Mouse (Mus musculus) frontal cortex, postnatal 25 days (tissue): ENCODE measurements at regions not wholly inside any gene's neighbourhood (a gene's known extent, or its start where the extent isn't known, plus 50 kb on each side); places are given as distances from the start of the nearest gene placed in this dataset.

Experiments
- DNase-seq, 2 experiments: peaks; one replicate each; pipeline ENCODE4 v3.0.0; 2022; ENCODE audit warnings: low spot score in 2 of 2

DNA sequence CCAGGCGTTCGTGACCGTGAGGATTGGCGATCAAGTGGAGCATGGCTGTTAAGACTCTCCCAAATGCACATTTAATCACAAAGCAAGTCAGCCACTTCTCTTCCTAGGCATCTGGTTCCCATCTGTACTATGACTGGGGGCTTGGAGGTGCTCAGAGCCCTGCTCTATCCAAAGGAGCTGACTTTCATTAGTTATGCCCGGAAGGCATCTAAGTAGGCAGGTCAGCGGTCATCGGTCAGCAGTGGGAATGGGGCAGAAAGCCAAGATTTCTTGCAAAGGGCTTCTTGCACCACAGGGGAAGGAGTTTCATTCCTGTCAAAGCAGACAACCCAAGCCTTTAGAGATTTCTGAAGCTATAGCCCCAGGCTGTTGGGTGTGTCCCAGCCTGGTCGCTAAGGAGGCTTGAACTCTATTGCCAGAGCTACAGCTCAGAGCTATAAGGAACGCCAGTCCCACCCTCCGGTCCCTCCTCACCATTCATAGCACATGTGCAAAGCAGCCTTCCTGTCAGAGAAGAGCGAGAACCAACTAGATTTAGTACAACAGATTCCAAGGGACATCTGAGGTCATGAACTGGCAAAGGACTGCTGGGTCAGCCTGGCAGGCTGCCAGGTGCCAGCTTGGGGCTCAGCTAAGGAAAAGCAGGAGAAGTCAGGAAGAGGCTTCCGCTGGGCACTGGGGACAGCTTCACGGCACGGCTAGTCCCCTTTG, 175.6 kb downstream of the Fam43a start:
- no peak for DNase-seq

DNA sequence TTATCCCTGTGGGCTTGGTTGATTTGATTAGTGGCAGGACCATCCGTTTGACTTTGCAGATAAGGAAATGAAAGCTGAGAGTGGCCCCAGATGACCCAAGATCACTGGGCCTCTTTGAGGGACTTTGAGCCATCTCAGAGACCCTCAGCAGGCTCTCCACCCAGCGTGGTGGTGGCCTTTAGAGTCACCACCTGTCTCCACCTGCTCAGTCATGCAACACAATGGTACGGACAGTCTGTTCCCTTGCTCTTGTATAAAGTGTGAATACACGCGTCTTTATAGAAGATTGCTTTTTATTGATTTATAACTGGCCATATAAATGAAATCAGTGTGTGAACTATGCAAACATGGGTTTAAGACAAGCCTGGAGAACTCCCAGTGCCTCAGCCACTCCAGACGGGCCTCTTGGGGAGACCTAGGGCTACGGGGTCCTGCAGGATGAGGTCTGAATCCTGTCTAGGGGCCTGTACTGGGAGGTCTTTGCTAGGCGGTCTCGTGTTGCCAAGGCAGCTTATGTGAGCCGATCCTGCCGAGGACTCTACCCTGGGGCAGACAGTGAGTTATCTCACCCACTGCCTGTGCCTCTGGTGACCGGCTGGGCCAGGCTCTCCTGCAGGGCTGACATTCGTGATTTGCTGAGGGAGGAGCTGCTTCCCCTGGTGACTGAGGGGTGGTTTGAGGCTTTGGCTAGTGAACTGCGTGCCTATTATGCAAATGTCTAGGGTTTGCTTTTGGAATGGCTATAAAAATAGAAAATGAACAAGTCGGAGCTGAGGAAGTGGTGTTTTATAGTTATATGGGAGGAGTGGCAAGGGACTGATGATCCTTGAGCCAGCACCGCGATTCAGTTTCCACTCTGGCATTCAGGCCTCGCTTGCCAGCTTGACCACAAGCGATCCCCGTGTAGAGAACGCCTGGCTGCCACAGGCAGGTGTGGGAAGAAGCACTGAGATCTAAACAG, 176.5 kb downstream of the Fam43a start:
- no peak for DNase-seq

DNA sequence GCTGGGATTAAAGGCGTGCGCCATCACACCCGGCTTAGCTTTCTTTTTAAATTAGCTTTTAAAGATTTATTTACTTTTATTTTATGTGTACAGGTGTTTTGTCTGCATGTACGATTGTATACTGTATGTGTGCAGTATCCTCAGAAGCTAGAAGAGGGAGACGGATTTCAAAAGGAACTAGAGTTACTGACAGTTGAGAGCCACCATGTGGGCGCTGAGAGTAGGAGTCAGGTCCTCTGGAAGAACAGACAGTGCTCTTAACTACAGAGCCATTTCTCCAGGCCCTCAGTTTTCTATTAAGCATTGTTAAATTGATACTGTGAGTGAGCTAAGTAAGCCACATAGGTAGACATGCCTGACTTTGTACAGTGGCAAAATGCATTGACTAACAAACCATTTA, 177.9 kb downstream of the Fam43a start:
- DNase-seq: no peak

DNA sequence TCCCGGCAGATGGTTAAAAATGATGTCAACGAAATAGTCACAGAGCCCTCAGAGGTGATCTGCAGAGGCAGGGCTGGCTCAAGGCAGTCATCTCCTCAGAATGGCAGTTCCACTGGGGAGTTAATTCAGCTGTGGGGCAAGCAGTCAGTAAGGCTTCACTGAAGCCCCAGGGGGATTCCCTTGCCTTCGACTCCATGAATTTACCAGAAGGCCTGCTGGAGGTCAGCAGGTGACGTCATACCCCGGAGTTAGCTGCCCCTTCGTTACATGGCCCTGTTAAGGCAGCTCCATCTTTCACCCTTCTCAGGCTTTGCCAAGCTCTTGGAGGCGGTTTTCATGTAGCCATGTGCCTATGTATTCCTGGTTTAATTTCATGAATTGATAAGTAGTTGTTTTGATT, 178.6 kb downstream of the Fam43a start:
- no peak for DNase-seq

DNA sequence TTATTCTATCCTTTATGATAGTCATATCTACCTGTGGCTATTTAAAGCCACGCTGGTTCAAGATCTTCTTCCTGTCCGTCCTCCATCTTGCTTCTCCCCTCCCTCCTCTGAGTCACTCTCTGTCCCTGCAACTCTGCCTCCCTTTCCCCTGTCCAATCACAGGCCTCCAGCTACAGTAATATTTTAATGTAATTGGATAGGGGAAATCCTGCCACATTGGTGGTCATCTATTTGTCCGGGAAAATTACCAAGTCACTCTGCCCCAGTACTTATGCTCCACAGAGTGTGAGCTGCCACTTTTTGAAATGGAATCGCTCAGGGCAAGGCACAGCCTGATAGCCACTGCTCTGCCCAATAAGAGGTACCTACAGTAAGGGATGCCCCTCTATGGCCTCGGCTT, 179.4 kb downstream of the Fam43a start:
- DNase-seq: no peak

DNA sequence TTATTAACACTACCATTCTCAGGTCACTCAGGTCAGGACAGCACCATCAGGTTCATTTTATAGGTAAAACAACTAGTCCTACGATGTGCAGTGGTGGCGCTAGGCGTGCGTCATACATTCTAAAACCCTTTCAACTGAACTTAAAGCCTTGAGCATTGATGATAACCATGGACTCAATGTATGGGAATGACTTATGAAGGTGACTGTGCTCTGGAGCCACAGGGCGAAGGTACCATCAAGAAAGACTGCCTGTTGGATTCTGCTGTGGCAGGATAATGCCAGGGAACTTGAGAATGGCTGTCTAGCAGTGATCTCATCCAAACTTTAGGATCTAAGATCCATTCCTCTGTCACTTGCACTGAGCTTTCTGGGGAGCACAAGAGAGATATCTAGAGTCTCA, 184.7 kb downstream of the Fam43a start:
- no peak for DNase-seq

DNA sequence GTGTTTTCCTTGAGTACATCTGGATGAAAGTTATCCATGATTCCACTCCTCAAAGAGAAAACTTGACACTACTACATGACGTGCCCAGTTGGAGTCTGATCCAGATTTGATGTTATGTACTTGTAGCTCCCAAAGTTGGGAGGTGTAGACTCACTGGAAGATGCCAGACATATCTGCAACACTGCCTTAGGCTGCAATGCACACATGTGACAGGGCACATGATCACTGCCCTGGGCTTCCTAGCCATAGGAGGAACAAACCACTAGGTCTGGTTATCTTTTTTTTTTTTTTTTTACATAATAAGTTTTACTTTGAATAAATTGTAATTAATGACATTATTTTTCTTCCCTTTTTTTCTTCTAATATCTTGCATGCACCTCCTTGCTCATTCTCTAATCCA, 185.4 kb downstream of the Fam43a start:
- no peak for DNase-seq

DNA sequence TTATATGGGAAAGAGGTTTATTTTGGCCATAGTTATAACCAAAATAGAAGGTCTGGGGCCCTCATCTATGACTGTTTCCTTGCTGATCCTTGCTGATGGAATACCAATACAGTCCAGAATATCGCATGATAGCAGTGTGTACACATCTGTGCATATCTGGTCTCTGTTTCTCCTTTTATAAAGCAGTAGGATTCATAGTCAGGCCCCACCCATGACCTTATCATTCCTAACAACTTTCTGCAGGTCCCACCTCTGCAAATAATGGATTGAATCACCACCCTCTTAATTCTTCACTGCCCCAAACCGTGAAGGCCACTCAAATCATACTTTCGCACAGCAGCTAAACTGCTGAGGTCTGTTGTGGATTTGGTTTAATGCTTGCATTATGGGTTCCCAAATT, 186.5 kb downstream of the Fam43a start:
- DNase-seq: no peak

DNA sequence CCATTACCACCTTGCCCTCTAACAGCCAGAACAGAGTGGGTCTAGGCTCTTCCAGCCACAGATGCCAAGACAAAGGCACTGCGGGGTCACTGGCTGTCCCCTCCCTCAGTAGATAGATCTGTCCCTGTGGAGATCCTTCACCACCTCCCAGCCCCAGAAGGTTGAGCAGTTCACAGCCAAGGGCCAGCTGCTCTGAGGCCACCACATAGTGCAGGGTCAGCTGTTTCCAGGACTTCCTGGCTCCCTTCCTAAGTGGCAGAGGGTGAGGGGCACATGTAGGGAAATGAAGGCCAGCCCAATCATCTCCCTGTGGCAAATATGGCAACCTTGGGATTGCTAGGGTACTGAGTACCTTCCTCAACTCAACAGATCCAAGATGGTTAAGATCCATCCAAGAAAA, 187.8 kb downstream of the Fam43a start:
- DNase-seq: no peak

DNA sequence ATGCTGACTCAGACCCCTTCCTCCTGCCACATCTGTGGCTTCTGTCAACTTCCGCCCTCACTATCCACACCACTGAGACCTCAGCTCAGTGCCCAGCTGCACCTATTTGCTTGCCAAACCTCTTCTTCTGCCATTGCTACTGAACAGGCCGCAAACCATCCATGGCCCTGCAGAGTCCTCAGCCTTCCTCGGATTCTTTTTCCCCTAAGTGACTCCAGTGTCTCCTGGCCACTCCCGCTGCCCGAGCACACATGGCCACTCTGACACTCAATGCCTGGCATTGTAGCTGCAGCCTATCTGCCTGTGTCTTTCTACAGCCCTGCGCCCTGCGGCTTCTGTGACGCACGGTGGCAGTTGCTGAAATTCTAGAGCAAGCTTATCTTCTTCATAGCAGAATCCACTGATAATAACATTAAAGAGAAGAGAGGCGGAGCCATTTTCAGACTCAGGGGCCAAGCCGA, 188.8 kb downstream of the Fam43a start:
- no peak for DNase-seq

DNA sequence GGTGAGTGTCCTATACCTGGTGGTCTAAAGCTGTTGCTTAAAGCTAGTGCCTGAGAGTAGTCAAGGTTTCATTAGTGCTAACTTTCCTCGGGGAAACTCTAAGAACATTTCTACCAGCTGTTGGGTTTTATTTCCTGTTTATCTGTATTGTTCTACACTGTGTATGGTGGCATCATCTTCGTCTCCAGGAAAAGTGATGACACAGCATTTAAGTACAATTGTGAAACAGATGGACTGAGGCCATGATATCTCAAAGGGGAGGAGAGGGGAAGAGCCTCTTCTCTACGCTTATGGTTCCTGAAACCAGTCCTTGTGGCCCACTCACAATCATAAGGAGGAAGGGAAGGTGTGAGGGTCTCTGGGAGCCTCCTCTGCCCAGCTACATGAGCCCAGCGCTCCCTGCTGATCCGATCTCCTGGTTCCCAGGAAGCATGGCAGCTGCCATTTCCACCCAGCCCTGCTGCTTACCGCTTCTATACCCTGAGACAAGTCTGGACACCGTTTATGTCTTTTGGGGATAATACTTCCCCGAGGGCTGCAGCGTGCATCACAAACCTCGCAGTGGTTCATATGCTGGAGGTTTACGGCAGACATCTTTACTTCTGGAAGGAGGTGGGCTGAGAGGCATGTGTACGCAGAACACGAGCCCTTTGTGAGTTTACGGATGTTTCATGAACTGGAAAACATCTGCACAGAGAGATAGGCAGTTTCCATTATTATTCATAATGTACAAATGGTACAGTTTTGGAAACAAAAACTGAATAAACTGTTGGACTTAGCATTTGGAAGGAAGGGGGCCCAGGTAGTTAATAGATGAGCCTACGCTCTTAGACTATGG, 189.6 kb downstream of the Fam43a start:
- no peak for DNase-seq

DNA sequence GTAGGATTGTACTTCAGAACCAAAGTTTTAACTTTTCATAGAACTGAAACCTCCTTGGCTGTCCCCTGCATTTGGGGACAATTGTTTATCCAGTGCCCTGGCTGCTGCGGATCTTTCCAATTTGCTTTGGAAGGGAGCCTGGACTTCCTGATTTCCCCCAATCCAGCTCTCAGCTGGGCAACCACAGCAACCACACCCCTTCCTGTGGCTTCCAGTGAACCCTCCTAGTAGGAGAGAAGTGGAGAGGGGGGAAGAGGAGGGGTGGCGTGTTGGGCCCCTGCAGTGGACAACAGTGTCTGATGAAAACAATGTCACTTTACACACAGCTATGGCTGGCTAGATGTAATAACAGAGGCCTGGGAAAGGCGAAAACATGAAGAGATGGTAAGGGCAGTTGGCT, 190.5 kb downstream of the Fam43a start:
- no peak for DNase-seq

DNA sequence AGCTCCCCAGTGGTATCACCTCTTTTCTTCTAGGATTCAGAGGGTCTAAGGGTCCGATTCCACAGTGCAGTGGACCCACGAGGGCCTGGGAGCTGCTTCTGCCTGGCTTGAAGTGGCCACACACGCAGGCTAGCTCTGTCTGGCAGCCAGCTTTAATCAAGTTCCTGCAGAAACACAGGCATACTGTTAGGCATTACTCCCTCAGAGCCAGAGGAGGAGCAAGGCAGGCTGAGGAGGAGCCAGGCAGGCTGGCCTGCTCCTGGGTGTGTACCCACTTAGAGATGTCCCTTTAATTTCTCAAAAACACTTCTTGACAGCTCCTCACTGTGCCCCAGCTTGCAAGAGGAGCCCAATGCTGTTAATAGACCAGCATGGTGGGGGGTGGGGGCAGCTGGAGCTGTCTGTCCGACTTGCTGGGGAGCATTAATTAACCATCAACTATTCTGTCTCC, 191.1 kb downstream of the Fam43a start:
- no peak for DNase-seq

DNA sequence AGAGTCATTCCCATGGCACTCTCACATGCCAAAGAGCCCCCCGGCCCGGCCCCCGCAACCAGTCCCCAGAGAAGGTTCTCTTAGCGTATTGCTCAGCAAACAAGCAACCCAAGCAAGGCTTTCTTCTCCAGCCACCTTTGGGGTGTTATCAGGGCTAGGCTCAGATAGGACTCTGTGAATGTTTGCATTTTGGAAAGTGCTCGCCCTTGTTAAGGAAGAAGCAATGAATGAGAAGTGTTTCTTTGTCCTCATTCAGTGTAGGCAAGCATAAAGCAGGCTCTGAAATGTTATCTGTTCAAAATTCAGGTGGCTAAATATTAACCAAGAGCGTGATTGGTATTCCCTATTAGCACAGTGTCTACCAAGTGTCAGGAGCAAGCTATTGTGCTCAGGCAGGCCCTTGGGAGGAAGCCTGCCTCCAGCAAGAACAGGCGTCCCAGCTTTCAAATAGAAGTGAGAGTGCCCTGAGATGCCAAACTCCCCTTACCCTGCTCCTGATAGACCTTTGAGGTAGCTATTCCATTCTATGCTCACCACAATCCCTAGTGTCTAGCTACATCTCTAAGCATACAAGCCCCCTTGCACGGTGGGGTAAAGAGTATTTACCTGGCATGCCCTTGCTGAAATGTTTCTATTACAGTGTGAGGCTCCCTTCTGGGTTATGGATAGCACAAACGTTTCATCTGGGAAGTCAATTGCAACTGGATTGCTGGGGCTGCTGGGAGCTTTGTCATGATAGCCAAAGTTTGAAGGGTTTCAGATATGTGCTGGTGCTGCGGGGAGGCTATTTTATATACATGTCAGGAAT, 191.7 kb downstream of the Fam43a start:
- no peak for DNase-seq

DNA sequence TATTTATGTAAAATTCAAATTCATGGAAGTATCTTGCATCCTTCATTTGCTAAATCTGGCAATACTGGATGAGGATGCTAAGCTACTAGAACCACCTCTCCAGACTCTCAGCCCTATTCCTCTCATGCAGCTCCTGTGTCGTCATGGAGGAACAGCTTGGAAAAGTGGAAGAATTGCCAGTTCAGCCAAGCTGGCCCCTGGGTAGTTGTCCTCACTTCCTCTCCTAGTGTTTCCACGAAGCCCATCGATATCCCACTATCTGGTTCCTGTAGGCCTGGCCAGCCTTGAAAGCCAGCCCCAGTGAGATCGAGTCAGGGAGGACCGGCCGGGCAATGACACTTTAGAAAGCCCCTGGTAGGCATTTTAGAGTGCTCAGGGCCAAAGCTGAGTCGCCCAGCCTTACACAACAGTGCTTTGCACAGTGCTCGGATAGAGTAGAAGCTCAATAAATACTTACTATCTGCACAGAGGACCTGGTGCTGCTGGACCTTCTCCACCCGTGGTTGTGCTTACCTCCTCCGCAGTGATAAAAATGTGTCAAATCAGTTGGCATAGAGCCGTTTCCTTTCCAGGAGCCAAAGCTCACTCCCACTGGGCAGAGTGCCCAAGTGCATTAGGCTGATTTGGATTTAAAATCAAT, 193.3 kb downstream of the Fam43a start:
- DNase-seq: no peak

DNA sequence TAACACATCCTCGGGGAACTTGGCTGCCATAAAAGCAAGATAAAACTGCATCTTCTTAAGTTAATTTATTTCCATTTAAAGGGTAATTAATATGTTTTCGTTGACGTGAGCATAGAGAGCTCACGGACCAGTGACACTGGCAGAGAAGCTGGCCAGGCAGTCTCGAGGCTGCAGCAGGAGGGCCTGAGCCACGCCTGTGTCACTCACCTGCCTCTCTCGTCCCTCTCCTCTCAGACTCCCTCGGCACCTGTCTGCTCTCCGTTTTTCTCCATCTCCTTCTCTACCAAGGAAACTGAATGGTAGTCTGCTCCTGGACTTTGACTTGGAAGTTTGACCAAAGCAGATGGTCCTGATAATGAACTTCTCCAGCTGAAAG, 193.8 kb downstream of the Fam43a start:
- no peak for DNase-seq

DNA sequence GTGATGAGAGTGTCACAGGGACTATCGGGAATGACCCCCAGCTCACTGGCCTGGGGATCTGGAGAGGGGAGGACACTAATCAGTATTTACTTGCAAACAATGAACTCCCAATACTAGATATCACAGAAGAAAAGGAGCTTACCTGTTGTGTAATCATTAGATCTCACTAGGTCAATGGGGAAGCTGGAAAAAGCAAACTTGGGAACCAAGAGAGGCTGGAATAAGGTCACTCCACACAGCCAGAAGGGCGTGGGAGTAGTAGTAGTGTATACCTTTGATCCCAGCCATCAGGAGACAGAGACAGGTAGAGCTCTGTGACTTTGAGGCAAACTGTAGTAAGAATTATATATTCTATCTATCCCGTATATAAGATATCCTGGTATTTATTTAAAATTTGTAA, 194.3 kb downstream of the Fam43a start:
- no peak for DNase-seq

DNA sequence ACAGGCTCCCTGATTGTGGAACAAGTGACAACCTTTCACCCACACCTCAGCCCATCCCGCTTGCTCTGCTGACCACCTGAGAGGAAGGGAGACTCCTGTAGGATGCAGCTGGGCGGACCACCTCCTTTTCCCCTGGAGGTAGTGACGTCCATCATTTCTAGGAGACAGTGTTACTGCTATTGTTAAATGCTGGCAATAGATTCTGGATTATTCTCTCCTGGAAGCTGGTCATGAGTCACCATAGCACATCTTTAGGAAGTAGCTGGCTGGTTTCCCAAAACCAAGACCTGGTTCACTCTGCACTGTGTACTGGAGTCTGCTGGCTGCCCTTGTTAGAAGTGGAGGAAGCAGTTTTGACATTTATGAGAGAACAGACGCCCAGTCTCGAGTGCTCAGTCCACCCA, 196.0 kb downstream of the Fam43a start:
- no peak for DNase-seq

DNA sequence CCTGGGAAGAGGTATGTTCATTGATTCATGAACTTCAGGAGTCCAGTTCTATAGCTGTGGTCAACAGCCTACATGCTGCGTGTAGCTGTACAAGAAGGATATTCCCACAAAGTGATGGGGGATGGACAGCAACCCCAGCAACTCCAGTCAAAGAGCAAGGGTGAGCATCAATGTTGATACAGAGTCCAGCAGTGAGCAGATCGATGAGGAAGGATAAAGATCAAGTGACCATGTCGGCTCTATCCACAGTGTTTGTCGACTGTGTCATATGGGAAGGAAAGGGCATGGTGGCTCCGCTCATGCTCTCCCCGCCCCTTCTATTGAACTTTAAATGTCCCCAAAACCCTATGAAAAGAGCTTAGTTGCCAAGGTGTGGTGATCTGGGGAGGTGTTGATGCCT, 196.6 kb downstream of the Fam43a start:
- no peak for DNase-seq

DNA sequence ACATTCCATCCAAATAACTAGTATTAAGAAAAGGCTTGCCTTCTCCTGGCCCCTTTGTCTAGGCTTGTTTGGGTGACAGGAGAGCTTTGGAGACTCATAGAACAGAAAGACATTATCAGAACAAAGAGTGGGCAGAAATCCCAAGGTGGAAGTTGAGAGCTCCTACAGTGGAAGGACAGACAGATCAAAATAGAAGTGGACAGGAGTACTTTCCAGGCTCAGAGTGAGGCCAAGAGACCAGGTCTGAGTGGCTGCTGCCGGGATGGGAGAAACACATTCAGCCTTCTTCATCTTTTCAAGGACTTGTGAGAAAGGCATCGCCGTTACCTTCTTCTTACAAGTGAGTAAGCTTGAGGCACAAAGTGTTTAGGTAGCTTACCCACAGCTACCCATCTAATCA, 197.5 kb downstream of the Fam43a start:
- DNase-seq: no peak

DNA sequence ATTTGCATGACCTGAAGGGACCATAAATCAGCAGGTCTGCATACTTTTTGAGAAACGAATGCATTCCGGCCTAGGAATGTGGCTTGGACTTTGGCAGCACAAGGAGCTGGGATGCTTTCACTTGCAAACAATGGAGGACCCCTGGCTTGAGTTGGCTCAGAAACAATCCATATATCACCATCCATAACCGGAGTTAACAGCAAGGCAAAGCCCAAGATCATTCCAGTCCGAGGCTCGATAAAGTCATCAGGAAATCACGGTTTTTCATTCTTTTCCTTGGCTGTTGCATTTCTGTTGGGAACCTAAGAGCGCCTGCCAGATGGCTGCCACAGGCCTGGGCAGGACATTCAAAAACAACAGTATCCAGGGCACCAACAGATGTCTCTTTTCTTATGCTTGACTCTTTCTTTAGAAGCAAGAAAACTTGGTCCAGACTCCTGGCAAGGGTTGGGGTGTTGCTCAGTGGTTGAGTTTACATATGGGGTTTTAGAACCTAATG, 198.5 kb downstream of the Fam43a start:
- DNase-seq: no peak
